Mouse (Mus musculus) bone marrow macrophage, adult 2 months (primary cell): ENCODE results near the gene Rwdd4a. TPM values are rescaled to one million over a fixed set of nuclear protein-coding genes. Genes with fewer than 3 reads are reported as not detected.

Experiments used
- H3K27ac ChIP-seq: 2 replicates; pipeline ENCODE4 v1.5.1; 2012; ENCODE audit warnings: low read depth, low read length; ENCODE audit not compliant: insufficient read depth
- H3K4me1 ChIP-seq: 2 replicates; pipeline ENCODE4 v1.6.1; 2012; ENCODE audit warnings: low read length; ENCODE audit not compliant: control insufficient read depth, insufficient read depth
- H3K4me3 ChIP-seq: 2 replicates; pipeline ENCODE4 v1.5.1; 2012; ENCODE audit warnings: mild to moderate bottlenecking, low read length, moderate library complexity; ENCODE audit not compliant: insufficient read depth
- CTCF ChIP-seq: IDR thresholded peaks from 2 replicates; pipeline ENCODE4 v1.5.1; 2012; ENCODE audit warnings: low read depth, mild to moderate bottlenecking, low read length, moderate library complexity
- POLR2A ChIP-seq: IDR thresholded peaks from 2 replicates; pipeline ENCODE4 v1.6.1; 2012; ENCODE audit warnings: mild to moderate bottlenecking, low read depth, low read length, borderline replicate concordance
- polyA plus RNA-seq: library from polyadenylated mRNA; stranded (reverse); fragments of >200 nt; gene quantifications from 2 replicates; pipeline ENCODE4 v1.2.4, GENCODE M21; 2012; ENCODE audit not compliant: missing spikeins, insufficient read depth, insufficient read length

The Rwdd4a gene
- polyA plus RNA-seq, 1 experiment, result 21.2 TPM

GRCm38 (mm10) chr8:47528094-47528493 is 5.4 kb upstream of the Rwdd4a start:
- TF ChIP-seq POLR2A (no peak), CTCF (no peak)
- Histone ChIP-seq H3K27ac (no peak overlapping the region), H3K4me3 (no peak overlapping the region), H3K4me1 (peaks cover 2% of the 10 kb centered on the region; the same call in 1 of the 2 replicates)

GRCm38 (mm10) chr8:47538323-47538722 is 4.9 kb downstream of the Rwdd4a start:
- Histone ChIP-seq H3K27ac (no peak overlapping the region), H3K4me1 (0 out of 2 replicates have a peak, but pooled peaks cover 5% of the 10 kb centered on the region)
- TF ChIP-seq POLR2A (no peak), CTCF (no peak)

GRCm38 (mm10) chr8:47542746-47543145 is 9.3 kb downstream of the Rwdd4a start:
- no peak overlapping the region for H3K4me3 ChIP-seq
- no peaks in the 10 kb centered on the region for H3K4me1 ChIP-seq
- TF ChIP-seq POLR2A (no peak), CTCF (no peak)
- no peak overlapping the region for H3K27ac ChIP-seq

More at GRCm38 (mm10) chr8:47538323-47538722, 4.9 kb downstream of the Rwdd4a start:
- H3K4me3 ChIP-seq, result no peak overlapping the region

- TF ChIP-seq POLR2A (no peak), CTCF (no peak)
Measured at GRCm38 (mm10) chr8:47544094-47544493, 10.6 kb downstream of the Rwdd4a start.

GRCm38 (mm10) chr8:47547102-47547501 is 13.6 kb downstream of the Rwdd4a start:
- TF ChIP-seq POLR2A (no peak), CTCF (no peak)
- no peak overlapping the region for H3K27ac ChIP-seq
- no peak overlapping the region for H3K4me3 ChIP-seq
- H3K4me1 ChIP-seq, result no peaks in the 10 kb centered on the region

More at GRCm38 (mm10) chr8:47544094-47544493, 10.6 kb downstream of the Rwdd4a start:
- Histone ChIP-seq H3K4me3 (no peak overlapping the region), H3K27ac (no peak overlapping the region), H3K4me1 (no peaks in the 10 kb centered on the region)

- no peak for TF ChIP-seq CTCF
- no peak for TF ChIP-seq POLR2A
- Histone ChIP-seq H3K27ac (no peak overlapping the region), H3K4me1 (no peaks in the 10 kb centered on the region), H3K4me3 (no peak overlapping the region)
Measured at GRCm38 (mm10) chr8:47553613-47554012, 20.1 kb downstream of the Rwdd4a start.

GRCm38 (mm10) chr8:47556446-47556845 is 23.0 kb downstream of the Rwdd4a start:
- no peak overlapping the region for H3K27ac ChIP-seq
- TF ChIP-seq CTCF (no peak), POLR2A (no peak)
- no peaks in the 10 kb centered on the region for H3K4me1 ChIP-seq
- H3K4me3 ChIP-seq, result no peak overlapping the region

GRCm38 (mm10) chr8:47558274-47558673 is 24.8 kb downstream of the Rwdd4a start:
- no peak for TF ChIP-seq CTCF
- no peak for TF ChIP-seq POLR2A
- Histone ChIP-seq H3K4me3 (no peak overlapping the region), H3K27ac (no peak overlapping the region), H3K4me1 (no peaks in the 10 kb centered on the region)

- H3K27ac ChIP-seq, result no peak overlapping the region
- no peak for TF ChIP-seq POLR2A
- no peak for TF ChIP-seq CTCF
- no peak overlapping the region for H3K4me3 ChIP-seq
- no peaks in the 10 kb centered on the region for H3K4me1 ChIP-seq
Measured at GRCm38 (mm10) chr8:47560801-47561200, 27.3 kb downstream of the Rwdd4a start.

- TF ChIP-seq POLR2A (no peak), CTCF (no peak)
- Histone ChIP-seq H3K4me1 (no peaks in the 10 kb centered on the region), H3K27ac (no peak overlapping the region), H3K4me3 (no peak overlapping the region)
Measured at GRCm38 (mm10) chr8:47566551-47566950, 33.1 kb downstream of the Rwdd4a start.

- no peak overlapping the region for H3K27ac ChIP-seq
- no peaks in the 10 kb centered on the region for H3K4me1 ChIP-seq
- no peak overlapping the region for H3K4me3 ChIP-seq
- TF ChIP-seq POLR2A, result no peak
- TF ChIP-seq CTCF, result no peak
Measured at GRCm38 (mm10) chr8:47568098-47568497, 34.6 kb downstream of the Rwdd4a start.
